Mouse (Mus musculus) embryonic facial prominence, embryonic 15.5 days (tissue): Measurements from ENCODE around the gene Lamb3. TPM values are rescaled to one million over a fixed set of nuclear protein-coding genes. Genes with fewer than 3 reads are reported as not detected.

Source experiments
- ATAC-seq: fragments of 200-750 bp; cut with Nextera tagmentation; 2 replicates; pipeline ENCODE4 v1.8.0; 2017; ENCODE audit warnings: low read depth, moderate TSS enrichment; ENCODE audit not compliant: insufficient number of reproducible peaks, low FRiP score, low TSS enrichment
- H3K27ac ChIP-seq: fragments of 300-500 bp; sonication (generic); replicated peaks from 2 replicates; pipeline ENCODE4 v1.5.1; 2015; ENCODE audit warnings: mild to moderate bottlenecking, inconsistent platforms
- H3K27me3 ChIP-seq: fragments of 300-500 bp; sonication (generic); 2 replicates; pipeline ENCODE4 v1.6.1; 2015; ENCODE audit warnings: inconsistent platforms
- H3K36me3 ChIP-seq: fragments of 300-500 bp; sonication (generic); 2 replicates; pipeline ENCODE4 v1.6.1; 2015; ENCODE audit warnings: mild to moderate bottlenecking, inconsistent platforms
- H3K4me1 ChIP-seq: fragments of 300-500 bp; sonication (generic); 2 replicates; pipeline ENCODE4 v1.6.1; 2015; ENCODE audit warnings: inconsistent platforms
- H3K4me2 ChIP-seq: fragments of 300-500 bp; sonication (generic); replicated peaks from 2 replicates; pipeline ENCODE4 v1.6.1; 2015; ENCODE audit warnings: mild to moderate bottlenecking, inconsistent platforms
- H3K4me3 ChIP-seq: fragments of 300-500 bp; sonication (generic); replicated peaks from 2 replicates; pipeline ENCODE4 v1.5.1; 2015; ENCODE audit warnings: mild to moderate bottlenecking, inconsistent platforms
- H3K9ac ChIP-seq: fragments of 300-500 bp; sonication (generic); 2 replicates; pipeline ENCODE4 v1.6.1; 2015; ENCODE audit warnings: inconsistent platforms
- H3K9me3 ChIP-seq: fragments of 300-500 bp; sonication (generic); replicated peaks from 2 replicates; pipeline ENCODE4 v1.6.1; 2016; ENCODE audit warnings: inconsistent platforms
- WGBS: fragments of 180-500 bp; shearing (Covaris S2); methylation state at CpG from one replicate; pipeline ENCODE4 v1.1.7; 2015; 5-methylcytosine and 5-hydroxymethylcytosine counted together
- polyA plus RNA-seq: library from polyadenylated mRNA; unstranded; fragments of >200 nt; fragmentation: Nextera tagmentation; extraction: Ambion mirVana; gene quantifications from 2 replicates; pipeline ENCODE4 v1.2.1, GENCODE M21; 2015

Gene Lamb3
- polyA plus RNA-seq, 1 experiment from 2014 or later, result 17.9 TPM

DNA sequence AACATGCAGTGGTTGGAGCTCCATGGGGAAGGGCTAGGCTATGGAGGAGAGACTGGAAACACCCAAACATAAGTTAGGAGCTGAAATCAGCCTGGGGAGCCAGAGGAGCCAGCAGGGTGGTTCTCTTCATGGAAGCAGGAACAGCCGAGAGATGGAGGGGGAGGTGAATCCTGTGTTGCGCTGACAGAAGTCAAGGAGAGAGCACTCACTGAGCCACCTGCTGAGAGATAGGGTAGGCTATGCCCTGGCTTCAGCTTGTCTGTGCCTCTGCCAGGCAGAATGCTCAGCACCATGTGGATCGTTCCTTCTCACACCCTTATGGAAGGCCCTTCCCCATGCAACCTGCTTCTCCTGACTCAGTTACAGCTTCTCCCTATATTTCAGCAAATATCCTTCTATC, 126.3 kb downstream of the Lamb3 start:
- WGBS, result 78% methylated on average over 3 of the region's 3 CpGs
- H3K4me3 ChIP-seq, result no peak overlapping the region
- ATAC-seq, result no peak

DNA sequence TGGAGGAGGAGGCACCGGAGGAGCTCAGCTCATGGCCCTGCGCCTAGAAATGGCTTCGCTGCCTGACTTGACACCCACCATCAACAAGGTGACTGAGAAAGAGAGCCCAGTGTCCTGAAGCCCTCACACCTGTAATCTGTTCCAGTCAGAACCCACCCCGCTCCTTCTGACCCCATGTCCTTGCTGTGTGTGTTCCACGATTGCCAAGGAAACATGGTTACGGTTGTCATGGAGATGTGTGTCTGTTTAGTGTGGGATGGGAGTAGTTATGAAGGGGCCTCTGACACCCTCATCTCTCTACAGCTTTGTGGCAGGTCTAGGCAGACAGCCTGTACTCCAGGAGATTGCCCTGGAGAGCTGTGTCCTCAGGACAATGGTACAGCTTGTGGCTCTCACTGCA, 127.0 kb downstream of the Lamb3 start:
- WGBS, result 75% methylated on average over 6 of the region's 6 CpGs
- no peak overlapping the region for H3K4me3 ChIP-seq
- no peak overlapping the region for H3K4me2 ChIP-seq
- peaks cover 16% of the 10 kb centered on the region for H3K4me1 ChIP-seq
- ATAC-seq, result no peak
- H3K9me3 ChIP-seq, result no peaks in the 10 kb centered on the region
- no peak overlapping the region for H3K27ac ChIP-seq
- H3K9ac ChIP-seq, result no peak overlapping the region
- no peaks in the 10 kb centered on the region for H3K36me3 ChIP-seq
- H3K27me3 ChIP-seq, result no peaks in the 10 kb centered on the region

More for the DNA sequence above, 126.3 kb downstream of the Lamb3 start:
- Histone ChIP-seq H3K36me3 (no peaks in the 10 kb centered on the region), H3K4me1 (peaks cover 13% of the 10 kb centered on the region), H3K4me2 (no peak overlapping the region), H3K9me3 (no peaks in the 10 kb centered on the region), H3K27me3 (no peaks in the 10 kb centered on the region), H3K27ac (no peak overlapping the region), H3K9ac (no peak overlapping the region)

DNA sequence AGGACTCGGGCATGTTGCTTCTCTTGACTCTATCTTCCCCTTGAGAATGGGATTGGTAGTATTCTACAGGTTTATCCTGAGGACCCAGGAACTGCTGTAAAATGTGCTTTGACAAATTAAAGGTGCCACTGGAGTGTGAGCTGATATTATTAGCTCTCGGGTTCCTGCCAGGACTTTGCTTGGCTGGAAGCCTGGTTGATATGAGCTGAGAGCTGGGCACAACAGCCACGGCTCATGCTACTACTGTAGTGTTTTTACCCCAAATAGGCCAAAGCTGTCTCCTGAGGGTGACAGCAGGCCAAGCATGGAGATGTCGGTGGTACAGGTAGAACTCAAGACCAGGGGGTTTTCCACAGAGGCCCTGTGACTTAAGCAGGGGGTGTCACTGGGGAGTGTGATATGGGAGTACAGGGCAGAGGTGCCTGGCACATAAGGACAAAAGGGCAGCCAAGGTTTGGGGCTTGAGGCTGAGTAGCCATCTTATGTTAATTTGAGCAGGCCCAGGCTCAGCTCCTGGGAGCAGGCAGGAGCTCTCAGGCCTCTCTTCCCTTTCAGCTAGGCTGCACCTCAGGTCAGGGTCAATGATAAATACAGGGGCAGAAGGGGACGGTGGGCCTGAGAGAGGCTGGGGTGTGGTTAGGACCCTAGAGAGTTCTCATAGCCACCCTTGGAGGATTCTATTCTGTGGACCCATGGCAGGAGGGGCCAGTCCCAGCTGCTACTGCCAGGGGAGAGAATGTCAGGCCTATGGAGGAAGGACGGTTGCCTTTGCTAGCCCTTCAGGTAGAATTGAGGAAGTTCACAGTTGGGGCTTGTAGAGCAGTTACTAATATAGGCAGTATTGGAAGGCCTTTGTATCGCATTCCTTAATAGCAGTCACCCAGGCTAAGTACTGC, 128.9 kb downstream of the Lamb3 start:
- H3K9ac ChIP-seq, result no peak overlapping the region
- 81% methylated on average over 7 of the region's 7 CpGs for WGBS
- ATAC-seq, result no peak
- H3K4me1 ChIP-seq, result peaks cover 16% of the 10 kb centered on the region
- H3K4me2 ChIP-seq, result no peak overlapping the region
- H3K27ac ChIP-seq, result no peak overlapping the region
- H3K4me3 ChIP-seq, result no peak overlapping the region
- no peaks in the 10 kb centered on the region for H3K36me3 ChIP-seq
- no peaks in the 10 kb centered on the region for H3K27me3 ChIP-seq
- H3K9me3 ChIP-seq, result no peaks in the 10 kb centered on the region

DNA sequence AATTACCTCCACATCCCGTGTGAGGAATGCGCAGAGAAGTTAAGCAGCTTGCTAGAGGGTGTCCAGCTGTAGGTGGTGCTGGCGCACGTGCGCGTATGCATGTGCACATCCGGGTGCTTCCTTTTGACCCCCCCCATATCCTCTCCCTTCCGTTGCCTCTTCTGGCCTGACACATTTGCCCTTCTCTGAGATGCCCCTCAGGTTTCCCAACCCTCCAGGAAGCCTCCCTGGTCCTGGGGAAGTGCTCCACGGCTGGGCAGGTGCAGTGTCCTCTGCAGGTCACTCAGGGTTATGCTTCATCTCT, 129.5 kb downstream of the Lamb3 start:
- Histone ChIP-seq H3K4me1 (peaks cover 16% of the 10 kb centered on the region), H3K4me3 (no peak overlapping the region), H3K4me2 (no peak overlapping the region), H3K9ac (no peak overlapping the region), H3K27ac (no peak overlapping the region), H3K36me3 (no peaks in the 10 kb centered on the region), H3K9me3 (no peaks in the 10 kb centered on the region), H3K27me3 (no peaks in the 10 kb centered on the region)
- 77% methylated on average over 9 of the region's 9 CpGs for WGBS
- ATAC-seq, result no peak

DNA sequence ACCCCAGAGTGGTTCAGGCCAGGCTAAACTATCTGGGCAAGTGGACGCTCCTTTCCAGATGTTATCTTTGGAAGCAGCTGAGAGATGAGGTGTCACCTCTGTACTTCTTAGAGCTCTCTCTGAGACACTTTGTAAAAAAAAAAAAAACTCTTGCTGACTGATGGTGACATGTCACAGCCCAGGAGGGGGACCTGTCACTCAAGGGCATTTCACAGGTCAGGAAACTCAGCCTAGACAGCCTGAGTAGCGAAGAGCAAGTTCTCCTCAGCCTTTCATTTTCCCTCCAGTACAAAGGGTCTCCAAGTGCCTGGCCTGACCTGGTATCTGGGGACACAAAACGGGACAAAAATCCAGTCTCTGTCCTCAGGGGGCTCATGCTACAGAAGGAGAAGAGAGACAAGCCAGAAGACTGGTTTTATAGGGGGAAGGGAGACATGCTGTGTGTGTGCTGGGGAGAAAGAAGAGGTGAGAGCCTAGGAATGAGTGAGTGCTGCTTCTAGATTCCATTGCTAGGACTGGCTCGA, 130.3 kb downstream of the Lamb3 start:
- Histone ChIP-seq H3K36me3 (no peaks in the 10 kb centered on the region), H3K4me3 (no peak overlapping the region), H3K4me1 (peaks cover 16% of the 10 kb centered on the region), H3K9me3 (no peaks in the 10 kb centered on the region), H3K27me3 (no peaks in the 10 kb centered on the region), H3K27ac (no peak overlapping the region), H3K4me2 (no peak overlapping the region), H3K9ac (no peak overlapping the region)
- ATAC-seq, result no peak
- WGBS, result 57% methylated on average over 4 of the region's 4 CpGs

DNA sequence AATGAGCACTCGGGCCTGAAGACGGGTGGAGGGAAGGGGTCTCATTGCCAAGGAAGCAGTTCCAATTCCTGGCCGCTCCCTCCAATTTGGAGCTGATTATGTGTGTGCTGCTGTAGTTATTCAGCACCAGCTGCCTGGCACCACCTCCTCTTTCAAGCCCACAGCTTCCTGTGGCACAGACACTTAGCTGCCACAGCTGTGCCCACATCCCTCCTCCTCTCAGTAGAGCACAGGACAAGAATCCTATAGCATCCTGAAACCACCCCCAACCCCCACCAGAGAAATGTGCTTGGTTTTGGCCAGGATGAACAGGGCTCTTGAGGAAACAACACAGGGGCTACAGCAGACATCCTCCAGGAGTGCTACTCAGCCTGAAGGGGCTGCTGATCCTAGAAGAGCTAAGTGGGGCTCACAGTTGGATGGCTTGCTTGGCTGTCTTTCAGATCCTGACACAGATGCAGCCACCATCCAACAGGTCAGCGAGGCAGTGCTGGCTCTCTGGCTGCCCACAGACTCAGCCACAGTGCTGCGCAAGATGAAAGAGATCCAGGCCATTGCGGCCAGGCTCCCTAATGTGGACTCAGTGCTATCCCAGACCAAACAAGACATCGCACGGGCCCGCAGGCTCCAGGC, 131.0 kb downstream of the Lamb3 start:
- Histone ChIP-seq H3K4me1 (peaks cover 16% of the 10 kb centered on the region), H3K27me3 (no peaks in the 10 kb centered on the region), H3K27ac (0 out of 2 replicates have a peak overlapping the region, but pooled peaks have one; percentile 13), H3K4me3 (no peak overlapping the region), H3K9ac (no peak overlapping the region), H3K9me3 (no peaks in the 10 kb centered on the region), H3K36me3 (no peaks in the 10 kb centered on the region), H3K4me2 (no peak overlapping the region)
- 0 out of 2 replicates have a peak, but pooled peaks have one; percentile 8 for ATAC-seq
- 67% methylated on average over 9 of the region's 9 CpGs for WGBS

DNA sequence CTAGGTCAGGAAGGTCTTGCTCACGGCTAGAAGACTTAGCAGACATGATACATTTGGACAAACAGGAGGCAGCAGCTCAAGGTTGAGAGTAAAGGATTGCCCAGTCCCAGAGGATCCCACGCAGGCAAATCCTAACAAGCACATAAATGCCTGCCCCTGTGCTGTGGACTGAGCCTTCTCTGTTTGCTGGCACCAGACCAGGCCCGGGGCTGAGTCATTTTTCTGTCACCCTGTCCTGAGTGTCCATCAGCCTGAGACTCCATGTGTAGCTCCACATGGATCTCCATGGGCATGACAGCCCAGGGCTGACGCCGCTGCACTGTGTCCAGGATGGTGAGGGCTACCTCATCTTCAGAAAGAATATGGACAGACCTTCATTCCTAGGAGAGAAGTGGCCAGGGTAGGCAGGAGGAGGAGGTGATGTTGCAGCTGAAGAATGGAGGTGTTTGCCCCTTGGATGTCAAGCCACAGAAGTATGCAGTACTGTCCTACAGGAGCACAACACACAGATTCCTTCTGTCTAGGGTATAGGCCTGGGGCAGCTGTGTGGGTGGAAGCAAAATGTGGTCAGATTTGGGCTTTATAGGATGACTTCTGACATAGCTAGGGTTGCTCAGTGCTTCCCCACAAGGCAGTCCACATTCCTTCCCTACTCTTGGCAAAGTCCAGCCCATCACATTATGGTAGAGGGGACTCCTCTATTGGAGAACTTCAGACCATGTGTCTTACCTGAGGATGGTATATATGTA, 134.9 kb downstream of the Lamb3 start:
- H3K9me3 ChIP-seq, result no peaks in the 10 kb centered on the region
- peaks cover 13% of the 10 kb centered on the region for H3K4me1 ChIP-seq
- 88% methylated on average over 5 of the region's 5 CpGs for WGBS
- H3K4me3 ChIP-seq, result no peak overlapping the region
- ATAC-seq, result no peak
- no peak overlapping the region for H3K4me2 ChIP-seq
- H3K36me3 ChIP-seq, result 0 out of 2 replicates have a peak, but pooled peaks cover 7% of the 10 kb centered on the region
- no peak overlapping the region for H3K27ac ChIP-seq
- H3K27me3 ChIP-seq, result no peaks in the 10 kb centered on the region
- H3K9ac ChIP-seq, result no peak overlapping the region

DNA sequence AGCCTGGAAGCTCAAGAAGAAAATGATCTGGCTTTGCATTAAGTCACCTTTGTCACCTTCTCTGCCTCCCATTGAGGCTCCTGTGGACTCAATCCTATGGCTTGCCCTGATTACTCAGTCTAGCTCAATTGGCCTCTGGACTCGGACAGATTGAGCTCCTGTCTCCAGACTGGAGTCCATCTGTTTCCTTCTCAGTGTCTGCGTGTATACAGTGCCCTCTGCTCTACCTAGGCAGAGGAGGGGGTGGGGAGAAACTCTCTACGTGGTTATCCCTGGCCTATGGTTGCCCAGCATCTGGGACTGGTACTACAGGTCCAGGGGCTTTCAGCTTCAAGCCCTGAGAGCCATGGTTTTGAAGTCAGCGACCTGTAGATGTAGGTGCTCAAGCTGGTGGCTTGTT, 136.4 kb downstream of the Lamb3 start:
- 78% methylated on average over 4 of the region's 4 CpGs for WGBS
- Histone ChIP-seq H3K9ac (no peak overlapping the region), H3K27me3 (no peaks in the 10 kb centered on the region), H3K36me3 (0 out of 2 replicates have a peak, but pooled peaks cover 13% of the 10 kb centered on the region), H3K27ac (no peak overlapping the region), H3K4me2 (no peak overlapping the region), H3K4me3 (no peak overlapping the region), H3K9me3 (no peaks in the 10 kb centered on the region), H3K4me1 (peaks cover 2% of the 10 kb centered on the region; the same call in 1 of the 2 replicates)
- ATAC-seq, result no peak

DNA sequence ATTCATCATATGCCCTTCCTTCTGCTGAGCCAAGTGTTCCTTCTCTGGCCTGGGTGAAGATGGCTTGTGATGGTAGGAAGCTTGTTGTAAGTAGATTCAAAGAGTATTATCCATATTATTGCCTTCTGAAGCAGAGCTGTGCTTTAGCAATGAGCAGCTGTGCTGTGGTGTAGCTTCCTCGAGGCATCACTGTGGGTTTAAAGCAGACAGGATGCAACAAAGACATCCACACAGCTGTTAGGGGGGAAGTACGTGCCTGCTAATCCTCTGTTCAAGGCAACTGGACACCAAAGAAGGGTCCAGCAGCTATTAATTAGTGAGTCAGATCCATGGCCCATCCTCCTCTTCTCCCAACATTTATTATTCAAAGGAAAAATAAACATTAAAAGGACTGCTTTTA, 137.5 kb downstream of the Lamb3 start:
- no peaks in the 10 kb centered on the region for H3K27me3 ChIP-seq
- no peak overlapping the region for H3K4me3 ChIP-seq
- no peak overlapping the region for H3K4me2 ChIP-seq
- H3K9me3 ChIP-seq, result no peaks in the 10 kb centered on the region
- H3K9ac ChIP-seq, result no peak overlapping the region
- peak; percentile 3; the same call in 1 of the 2 replicates for ATAC-seq
- H3K36me3 ChIP-seq, result peaks cover 13% of the 10 kb centered on the region; the same call in 1 of the 2 replicates
- 9% methylated on average over 2 of the region's 2 CpGs for WGBS
- peak overlapping the region; percentile 63 for H3K27ac ChIP-seq
- H3K4me1 ChIP-seq, result no peaks in the 10 kb centered on the region

DNA sequence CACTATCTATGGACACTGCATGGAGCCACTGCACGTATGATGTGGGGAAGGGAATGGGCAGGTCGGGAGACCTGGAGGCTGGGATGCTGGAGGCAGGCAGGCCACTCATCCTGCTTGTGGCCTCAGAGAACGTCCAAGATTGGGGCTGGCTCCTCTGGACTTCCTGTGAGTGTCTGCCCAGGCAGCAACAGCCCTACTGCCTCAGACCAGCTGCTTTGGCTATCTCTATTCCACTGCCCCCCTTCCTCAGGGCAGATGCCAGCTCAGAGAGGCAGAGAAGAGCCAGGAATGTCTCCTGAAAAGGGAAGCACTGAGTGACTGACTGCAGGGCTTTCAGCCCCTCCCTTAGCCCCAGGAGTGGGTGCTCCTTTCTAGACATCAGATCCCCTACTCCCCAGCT, 139.4 kb downstream of the Lamb3 start:
- no peak for ATAC-seq
- Histone ChIP-seq H3K9me3 (no peaks in the 10 kb centered on the region), H3K27me3 (no peaks in the 10 kb centered on the region), H3K4me1 (no peaks in the 10 kb centered on the region), H3K36me3 (peaks cover 16% of the 10 kb centered on the region), H3K27ac (no peak overlapping the region), H3K9ac (no peak overlapping the region), H3K4me2 (no peak overlapping the region), H3K4me3 (no peak overlapping the region)
- WGBS, result 71% methylated on average over 3 of the region's 3 CpGs
